Mouse (Mus musculus): ENCODE results near the gene Trappc5. TPM values are rescaled to one million over a fixed set of nuclear protein-coding genes. Genes with fewer than 3 reads are reported as not detected.

Trappc5 gene
- total RNA-seq, 2 experiments from 2014 or later, result 17.2 to 21.0 TPM

- no peak for DNase-seq
- intact Hi-C loops (cut with DNase I), result loop anchor here (5.0 to 10.0 kb wide), 3 partner anchors 172 to 320 kb away; partner anchors contain the start of genes A430078G23Rik, Mcoln1 and Pex11g
Measured at GRCm38 (mm10) chr8:3674671-3675070, 1.4 kb upstream of the Trappc5 start.

GRCm38 (mm10) chr8:3676993-3677579 is 987 bp downstream of the Trappc5 start:
- intact Hi-C loops (cut with DNase I), result loop anchor here (1.0 to 10.0 kb wide), 5 partner anchors 56 to 322 kb away; partner anchors contain the start of genes A430078G23Rik, Mcoln1, Pet100 and Pex11g
- DNase-seq, result peak in 1 of 2 experiments; percentile 11

GRCm38 (mm10) chr8:3678831-3679230 is 2.7 kb downstream of the Trappc5 start:
- intact Hi-C loops (cut with DNase I), result loop anchor here (5.0 to 10.0 kb wide), 3 partner anchors 177 to 324 kb away; partner anchors contain the start of genes A430078G23Rik, Mcoln1 and Pex11g
- no peak for DNase-seq

GRCm38 (mm10) chr8:3679236-3679635 is 3.1 kb downstream of the Trappc5 start:
- intact Hi-C loops (cut with DNase I), result loop anchor here (5.0 to 10.0 kb wide), 3 partner anchors 177 to 324 kb away; partner anchors contain the start of genes A430078G23Rik, Mcoln1 and Pex11g
- DNase-seq, result no peak

GRCm38 (mm10) chr8:3679656-3680055 is 3.6 kb downstream of the Trappc5 start:
- intact Hi-C loops (cut with DNase I), result loop anchor here (5.0 to 10.0 kb wide), 3 partner anchors 177 to 325 kb away; partner anchors contain the start of genes A430078G23Rik, Mcoln1 and Pex11g
- no peak for DNase-seq

GRCm38 (mm10) chr8:3682435-3682834 is 6.3 kb downstream of the Trappc5 start:
- intact Hi-C loops (cut with DNase I), result no loop called here
- DNase-seq, result no peak

- no peak for DNase-seq
- intact Hi-C loops (cut with DNase I), result no loop called here
Measured at GRCm38 (mm10) chr8:3683408-3684176, 7.5 kb downstream of the Trappc5 start.

GRCm38 (mm10) chr8:3684530-3684929 is 8.4 kb downstream of the Trappc5 start:
- no peak for DNase-seq
- intact Hi-C loops (cut with DNase I), result no loop called here

- DNase-seq, result no peak
- intact Hi-C loops (cut with DNase I), result no loop called here
Measured at GRCm38 (mm10) chr8:3685422-3685821, 9.3 kb downstream of the Trappc5 start.

GRCm38 (mm10) chr8:3687537-3687936 is 11.4 kb downstream of the Trappc5 start:
- DNase-seq, result no peak
- intact Hi-C loops (cut with DNase I), result no loop called here

GRCm38 (mm10) chr8:3690774-3691173 is 14.7 kb downstream of the Trappc5 start:
- no peak for DNase-seq
- intact Hi-C loops (cut with DNase I), result no loop called here

GRCm38 (mm10) chr8:3694121-3694520 is 18.0 kb downstream of the Trappc5 start, which contains the start of gene Fcer2a:
Gene Fcer2a (minus strand): TSS chr8:3694175.
- intact Hi-C loops (cut with DNase I), result no loop called here
- DNase-seq, result no peak

GRCm38 (mm10) chr8:3701491-3701890 is 25.4 kb downstream of the Trappc5 start:
- intact Hi-C loops (cut with DNase I), result no loop called here
- no peak for DNase-seq

- intact Hi-C loops (cut with DNase I), result no loop called here
- DNase-seq, result no peak
Measured at GRCm38 (mm10) chr8:3705711-3706110, 29.6 kb downstream of the Trappc5 start.

GRCm38 (mm10) chr8:3707611-3708010 is 31.5 kb downstream of the Trappc5 start:
- no peak for DNase-seq
- intact Hi-C loops (cut with DNase I), result no loop called here

- DNase-seq, result no peak
- intact Hi-C loops (cut with DNase I), result no loop called here
Measured at GRCm38 (mm10) chr8:3710312-3710711, 34.2 kb downstream of the Trappc5 start.

- no peak for DNase-seq
- intact Hi-C loops (cut with DNase I), result no loop called here
Measured at GRCm38 (mm10) chr8:3711646-3712045, 35.5 kb downstream of the Trappc5 start.

GRCm38 (mm10) chr8:3717321-3717954 is 41.3 kb downstream of the Trappc5 start:
- DNase-seq, result no peak

GRCm38 (mm10) chr8:3718559-3718958 is 42.5 kb downstream of the Trappc5 start:
- DNase-seq, result peak; percentile 74 to 82
- intact Hi-C loops (cut with DNase I), result loop anchor here (5.0 kb wide), 1 partner anchor 239 kb away; no protein-coding TSS in a partner anchor

More at GRCm38 (mm10) chr8:3717321-3717954, 41.3 kb downstream of the Trappc5 start:
- intact Hi-C loops (cut with DNase I), result loop anchor here (5.0 kb wide), 1 partner anchor 240 kb away; no protein-coding TSS in a partner anchor

GRCm38 (mm10) chr8:3720551-3720950 is 44.5 kb downstream of the Trappc5 start, which contains the start of gene Clec4g:
Gene Clec4g (minus strand): TSS chr8:3720651.
- DNase-seq, result no peak
- intact Hi-C loops (cut with DNase I), result no loop called here

- intact Hi-C loops (cut with DNase I), result no loop called here
- no peak for DNase-seq
Measured at GRCm38 (mm10) chr8:3721041-3721440, 44.9 kb downstream of the Trappc5 start.
